Mouse (Mus musculus) MEL (cell line): ENCODE measurements at regions not wholly inside any gene's neighbourhood (a gene's known extent, or its start where the extent isn't known, plus 50 kb on each side); places are given as distances from the start of the nearest gene placed in this dataset.

Experiments
- DNase-seq: peaks from one replicate; pipeline ENCODE4 v3.0.0; 2011; ENCODE audit warnings: low read depth, low spot score
- H3K27ac ChIP-seq: 2 replicates; pipeline ENCODE4 v1.5.1; 2012; ENCODE audit warnings: low read depth, mild to moderate bottlenecking, control low read depth, low read length, moderate library complexity; ENCODE audit not compliant: control insufficient read depth
- H3K27me3 ChIP-seq, 2 experiments: fragments of 150-350 bp in 1 of 2; sonication (generic) in 1 of 2; 2 replicates each; pipeline ENCODE4 v1.6.1; 2012; ENCODE audit warnings: low read length in 2 of 2, mild to moderate bottlenecking in 2 of 2, improper control_type of control experiment in 1 of 2, moderate library complexity in 1 of 2; ENCODE audit not compliant: insufficient read depth in 2 of 2, control insufficient read depth in 1 of 2
- H3K36me3 ChIP-seq, 2 experiments: 2 replicates each; pipeline ENCODE4 v1.6.1; 2012 to 2014; ENCODE audit warnings: low read length in 2 of 2, improper control_type of control experiment in 1 of 2, inconsistent platforms in 1 of 2, mild to moderate bottlenecking in 1 of 2; ENCODE audit not compliant: insufficient read depth in 2 of 2, control insufficient read depth in 1 of 2
- H3K4me1 ChIP-seq, 2 experiments: fragments of 150-350 bp in 1 of 2; sonication (generic) in 1 of 2; 2 replicates each; pipeline ENCODE4 v1.6.1; 2012; ENCODE audit warnings: low read length in 2 of 2, improper control_type of control experiment in 1 of 2, mild to moderate bottlenecking in 1 of 2; ENCODE audit not compliant: insufficient read depth in 2 of 2, control insufficient read depth in 1 of 2
- H3K4me3 ChIP-seq, 2 experiments: fragments of 150-350 bp in 1 of 2; sonication (generic) in 1 of 2; 2 replicates each; pipeline ENCODE4 v1.5.1; 2012; ENCODE audit warnings: low read depth in 2 of 2, low read length in 2 of 2, mild to moderate bottlenecking in 2 of 2, moderate library complexity in 2 of 2, control low read depth in 1 of 2, improper control_type of control experiment in 1 of 2; ENCODE audit not compliant: control insufficient read depth in 1 of 2, insufficient read depth in 1 of 2
- H3K79me2 ChIP-seq: 2 replicates; pipeline ENCODE4 v1.6.1; 2012; ENCODE audit warnings: mild to moderate bottlenecking, low read length, moderate library complexity; ENCODE audit not compliant: control insufficient read depth, poor library complexity, insufficient read depth
- H3K9ac ChIP-seq: 2 replicates; pipeline ENCODE4 v1.6.1; 2012; ENCODE audit warnings: low read depth, mild to moderate bottlenecking, control low read depth, low read length, moderate library complexity; ENCODE audit not compliant: control insufficient read depth, poor library complexity, severe bottlenecking
- H3K9me3 ChIP-seq: fragments of 150-350 bp; sonication (generic); replicated peaks from 2 replicates; pipeline ENCODE4 v1.6.1; 2012; ENCODE audit warnings: mild to moderate bottlenecking, low read length, improper control_type of control experiment, moderate library complexity; ENCODE audit not compliant: insufficient read depth
- BHLHE40 ChIP-seq: IDR thresholded peaks from 2 replicates; pipeline ENCODE4 v1.6.1; 2012; ENCODE audit warnings: low read depth, mild to moderate bottlenecking, inconsistent platforms, low read length, improper control_type of control experiment, borderline replicate concordance
- CHD1 ChIP-seq: IDR thresholded peaks from 2 replicates; pipeline ENCODE4 v1.6.1; 2012; ENCODE audit warnings: low read depth, mild to moderate bottlenecking, inconsistent platforms, low read length, improper control_type of control experiment
- CTCF ChIP-seq, 3 experiments: IDR thresholded peaks in 2 of 3; conservative IDR thresholded peaks in 1 of 3; 2 replicates each; pipeline ENCODE4 v1.5.1; 2011 to 2012; ENCODE audit warnings: low read length in 3 of 3, low read depth in 2 of 3, mild to moderate bottlenecking in 2 of 3, improper control_type of control experiment in 1 of 3, inconsistent platforms in 1 of 3, mixed read lengths in 1 of 3, moderate library complexity in 1 of 3; ENCODE audit not compliant: control insufficient read depth in 1 of 3, insufficient read depth in 1 of 3, poor library complexity in 1 of 3, severe bottlenecking in 1 of 3
- E2F4 ChIP-seq: IDR thresholded peaks from 2 replicates; pipeline ENCODE4 v1.6.1; 2011; ENCODE audit warnings: low read depth, low read length, improper control_type of control experiment, borderline replicate concordance
- ELF1 ChIP-seq: IDR thresholded peaks from 2 replicates; pipeline ENCODE4 v1.6.1; 2014; ENCODE audit warnings: low read depth, mild to moderate bottlenecking, inconsistent platforms, low read length, improper control_type of control experiment, moderate library complexity
- EP300 ChIP-seq, 2 experiments: IDR thresholded peaks; 2 replicates each; pipeline ENCODE4 v1.6.1; 2011; ENCODE audit warnings: improper control_type of control experiment in 2 of 2, low read length in 2 of 2, low read depth in 1 of 2, mild to moderate bottlenecking in 1 of 2
- GABPA ChIP-seq: IDR thresholded peaks from 2 replicates; pipeline ENCODE4 v1.6.1; 2012; ENCODE audit warnings: low read depth, mild to moderate bottlenecking, inconsistent platforms, low read length, improper control_type of control experiment, moderate library complexity
- JUND ChIP-seq: IDR thresholded peaks from 2 replicates; pipeline ENCODE4 v1.6.1; 2011; ENCODE audit warnings: low read depth, mild to moderate bottlenecking, improper control_type of control experiment, low read length
- MAX ChIP-seq: IDR thresholded peaks from 2 replicates; pipeline ENCODE4 v1.6.1; 2011; ENCODE audit warnings: low read length, improper control_type of control experiment
- MAZ ChIP-seq: IDR thresholded peaks from 2 replicates; pipeline ENCODE4 v1.6.1; 2012; ENCODE audit warnings: low read depth, mild to moderate bottlenecking, inconsistent platforms, low read length, improper control_type of control experiment
- MXI1 ChIP-seq: IDR thresholded peaks from 2 replicates; pipeline ENCODE4 v1.6.1; 2011; ENCODE audit warnings: mild to moderate bottlenecking, low read depth, low read length, improper control_type of control experiment
- MYB ChIP-seq: IDR thresholded peaks from 2 replicates; pipeline ENCODE4 v1.6.1; 2011; ENCODE audit warnings: mild to moderate bottlenecking, low read depth, low read length, improper control_type of control experiment
- MYC ChIP-seq: IDR thresholded peaks from 2 replicates; pipeline ENCODE4 v1.6.1; 2011; ENCODE audit warnings: low read depth, mild to moderate bottlenecking, low read length, improper control_type of control experiment, moderate library complexity
- NRF1 ChIP-seq: IDR thresholded peaks from 2 replicates; pipeline ENCODE4 v1.6.1; 2014; ENCODE audit warnings: low read depth, mild to moderate bottlenecking, inconsistent platforms, low read length, improper control_type of control experiment, moderate library complexity; ENCODE audit not compliant: poor library complexity, insufficient read depth, severe bottlenecking
- POLR2A ChIP-seq, 2 experiments: IDR thresholded peaks; 2 replicates each; pipeline ENCODE4 v1.6.1; 2011 to 2012; ENCODE audit warnings: low read length in 2 of 2, mild to moderate bottlenecking in 2 of 2, control low read depth in 1 of 2, improper control_type of control experiment in 1 of 2, low read depth in 1 of 2, moderate library complexity in 1 of 2; ENCODE audit not compliant: control insufficient read depth in 1 of 2, insufficient read depth in 1 of 2, poor library complexity in 1 of 2
- RAD21 ChIP-seq: IDR thresholded peaks from 2 replicates; pipeline ENCODE4 v1.6.1; 2011; ENCODE audit warnings: mild to moderate bottlenecking, low read depth, low read length, improper control_type of control experiment
- RCOR1 ChIP-seq: IDR thresholded peaks from 2 replicates; pipeline ENCODE4 v1.6.1; 2012; ENCODE audit warnings: low read depth, mild to moderate bottlenecking, inconsistent platforms, low read length, improper control_type of control experiment
- SIN3A ChIP-seq: IDR thresholded peaks from 2 replicates; pipeline ENCODE4 v1.6.1; 2012; ENCODE audit warnings: low read length, improper control_type of control experiment, inconsistent platforms
- UBTF ChIP-seq: IDR thresholded peaks from 2 replicates; pipeline ENCODE4 v1.6.1; 2012; ENCODE audit warnings: low read depth, mild to moderate bottlenecking, inconsistent platforms, low read length, improper control_type of control experiment, moderate library complexity, borderline replicate concordance; ENCODE audit not compliant: insufficient read depth
- ZNF384 ChIP-seq: IDR thresholded peaks from 2 replicates; pipeline ENCODE4 v1.6.1; 2012; ENCODE audit warnings: low read depth, mild to moderate bottlenecking, inconsistent platforms, low read length, improper control_type of control experiment

- no peak for DNase-seq
- H3K36me3 ChIP-seq: no peaks in the 10 kb centered on the region
- no peaks in the 10 kb centered on the region for H3K9me3 ChIP-seq
- H3K4me1 ChIP-seq: no peaks in the 10 kb centered on the region
- H3K79me2 ChIP-seq: no peaks in the 10 kb centered on the region
- no peak for TF ChIP-seq ZNF384
- TF ChIP-seq POLR2A (IDR thresholded peaks at IDR 0.05; ENCODE audit: control insufficient read depth in 1 of 2, insufficient read depth in 1 of 2, low read depth in 1 of 2, low read length in 2 of 2, poor library complexity in 1 of 2): no peak
- TF ChIP-seq BHLHE40: no peak
- TF ChIP-seq E2F4: no peak
- no peak for TF ChIP-seq JUND
- no peak for TF ChIP-seq UBTF
- TF ChIP-seq CHD1: no peak
- no peak for TF ChIP-seq MYC
- no peak for TF ChIP-seq NRF1
- TF ChIP-seq MYB: no peak
- TF ChIP-seq RAD21: no peak
- no peak for TF ChIP-seq MAZ
- no peak for TF ChIP-seq SIN3A
- TF ChIP-seq EP300 (IDR thresholded peaks at IDR 0.05; ENCODE audit: low read depth in 1 of 2, low read length in 2 of 2): no peak
- no peak for TF ChIP-seq MAX
- no peak for TF ChIP-seq GABPA
- no peak for TF ChIP-seq MXI1
- no peak overlapping the region for H3K9ac ChIP-seq
- no peak overlapping the region for H3K4me3 ChIP-seq
- no peak overlapping the region for H3K27ac ChIP-seq
- H3K27me3 ChIP-seq: no peaks in the 10 kb centered on the region
These were observed 243.4 kb upstream of the Adgrl2 start for GRCm38 (mm10) chr3:149233691-149234131.

DNA sequence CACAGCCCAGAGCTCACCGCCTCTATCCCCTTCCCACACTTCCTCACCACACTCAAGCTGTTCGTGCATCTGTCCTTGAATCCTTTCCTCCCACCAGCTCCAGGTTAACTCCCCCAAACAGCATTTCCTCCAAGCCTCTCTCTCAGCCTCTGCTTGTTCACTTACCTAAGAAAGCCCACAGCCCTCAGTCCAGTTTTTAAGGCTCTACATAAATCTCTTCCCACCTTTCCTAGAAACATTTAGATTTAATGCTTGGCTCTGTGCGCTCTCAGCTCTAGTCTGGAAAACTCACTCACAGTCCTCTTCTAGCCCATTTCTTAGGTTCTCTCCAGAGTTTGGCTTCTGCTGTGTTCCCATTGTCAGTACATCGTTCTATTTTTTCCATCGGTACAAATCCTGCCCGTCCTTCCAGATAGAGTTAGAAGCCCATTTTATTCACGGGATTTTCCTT is 242.9 kb upstream of the Adgrl2 start:
- no peak for DNase-seq
- H3K79me2 ChIP-seq: no peaks in the 10 kb centered on the region
- H3K4me3 ChIP-seq: no peak overlapping the region
- no peaks in the 10 kb centered on the region for H3K4me1 ChIP-seq
- TF ChIP-seq RCOR1 (no peak), ELF1 (no peak), CTCF (IDR thresholded peaks at IDR 0.05 in 2 of 3, conservative IDR thresholded peaks at IDR 0.05 in 1 of 3; ENCODE audit: control insufficient read depth in 1 of 3, insufficient read depth in 1 of 3, low read depth in 2 of 3, low read length in 3 of 3, poor library complexity in 1 of 3, severe bottlenecking in 1 of 3) (no peak)
- no peaks in the 10 kb centered on the region for H3K27me3 ChIP-seq
- H3K9me3 ChIP-seq: no peaks in the 10 kb centered on the region
- no peak overlapping the region for H3K27ac ChIP-seq
- no peak overlapping the region for H3K9ac ChIP-seq
- no peaks in the 10 kb centered on the region for H3K36me3 ChIP-seq
